Mouse (Mus musculus) CH12.LX (cell line): ENCODE measurements around the gene Gfi1b. TPM values are rescaled to one million over a fixed set of nuclear protein-coding genes. Genes with fewer than 3 reads are reported as not detected.
A peak's percentile ranks its signal among the peaks of the same experiment; 100 is the strongest.

Source experiments
- DNase-seq: peaks from one replicate; pipeline ENCODE4 v3.0.0-alpha.2; 2013; ENCODE audit errors: extremely low read depth
- H3K27ac ChIP-seq: 2 replicates; pipeline ENCODE4 v1.5.1; 2012; ENCODE audit warnings: low read depth, mild to moderate bottlenecking, control low read depth, moderate library complexity; ENCODE audit not compliant: insufficient read depth
- H3K27me3 ChIP-seq: replicated peaks from 2 replicates; pipeline ENCODE3; 2012; ENCODE audit warnings: inconsistent platforms
- H3K36me3 ChIP-seq, 2 experiments: replicated peaks in 1 of 2; 2 replicates each; pipeline versions ENCODE3 to v1.6.1; 2012; ENCODE audit warnings: inconsistent platforms in 1 of 2, low read length in 1 of 2, mild to moderate bottlenecking in 1 of 2, mixed read lengths in 1 of 2, moderate library complexity in 1 of 2; ENCODE audit not compliant: control insufficient read depth in 1 of 2, insufficient read depth in 1 of 2
- H3K4me1 ChIP-seq, 2 experiments: 2 replicates each; pipeline ENCODE4 v1.6.1; 2012; ENCODE audit warnings: inconsistent platforms in 1 of 2, moderate library complexity in 1 of 2; ENCODE audit not compliant: insufficient read depth in 2 of 2, control insufficient read depth in 1 of 2
- H3K4me2 ChIP-seq: 2 replicates; pipeline ENCODE4 v1.6.1; 2012; ENCODE audit warnings: low read depth, mild to moderate bottlenecking, control low read depth; ENCODE audit not compliant: poor library complexity, insufficient read depth, severe bottlenecking
- H3K4me3 ChIP-seq, 3 experiments: fragments of 150-350 bp in 1 of 3; sonication (generic) in 1 of 3; replicated peaks in 1 of 3; 2 replicates each; pipeline versions ENCODE3 to v1.5.1; 2011 to 2012; ENCODE audit warnings: low read depth in 2 of 3, low read length in 2 of 3, mild to moderate bottlenecking in 2 of 3, moderate library complexity in 2 of 3, control low read depth in 1 of 3, improper control_type of control experiment in 1 of 3, inconsistent platforms in 1 of 3, mixed read lengths in 1 of 3; ENCODE audit not compliant: poor library complexity in 1 of 3
- H3K79me2 ChIP-seq: replicated peaks from 2 replicates; pipeline ENCODE4 v1.6.1; 2012; ENCODE audit warnings: mild to moderate bottlenecking, moderate library complexity; ENCODE audit not compliant: control insufficient read depth, poor library complexity, insufficient read depth, severe bottlenecking; ENCODE audit errors: extremely low read depth
- H3K9ac ChIP-seq: 2 replicates; pipeline ENCODE4 v1.6.1; 2012; ENCODE audit warnings: low read depth, mild to moderate bottlenecking, control low read depth, moderate library complexity; ENCODE audit not compliant: insufficient read depth
- H3K9me3 ChIP-seq: replicated peaks from 2 replicates; pipeline ENCODE3; 2012; ENCODE audit warnings: low read length, inconsistent platforms, mixed read lengths
- BHLHE40 ChIP-seq: IDR thresholded peaks from 2 replicates; pipeline ENCODE4 v1.6.1; 2011; ENCODE audit warnings: mild to moderate bottlenecking, low read depth, low read length, improper control_type of control experiment
- CHD1 ChIP-seq: IDR thresholded peaks from 2 replicates; pipeline ENCODE4 v1.6.1; 2012; ENCODE audit warnings: low read depth, low read length, improper control_type of control experiment, inconsistent platforms
- CTCF ChIP-seq, 2 experiments: IDR thresholded peaks in 1 of 2; conservative IDR thresholded peaks in 1 of 2; 2 replicates each; pipeline ENCODE4 v1.5.1; 2011 to 2012; ENCODE audit warnings: low read depth in 2 of 2, low read length in 2 of 2, improper control_type of control experiment in 1 of 2, inconsistent platforms in 1 of 2, mild to moderate bottlenecking in 1 of 2, moderate library complexity in 1 of 2
- E2F4 ChIP-seq: IDR thresholded peaks from 2 replicates; pipeline ENCODE4 v1.6.1; 2011; ENCODE audit warnings: low read depth, low read length, improper control_type of control experiment; ENCODE audit not compliant: insufficient replicate concordance
- EP300 ChIP-seq: IDR thresholded peaks from 2 replicates; pipeline ENCODE4 v1.6.1; 2011; ENCODE audit warnings: low read length, improper control_type of control experiment
- IRF4 ChIP-seq: IDR thresholded peaks from 2 replicates; pipeline ENCODE4 v1.6.1; 2014; ENCODE audit warnings: low read depth, mild to moderate bottlenecking, inconsistent platforms, low read length, improper control_type of control experiment
- MAFK ChIP-seq: IDR thresholded peaks from 2 replicates; pipeline ENCODE4 v1.6.1; 2011; ENCODE audit warnings: low read length, improper control_type of control experiment; ENCODE audit not compliant: insufficient replicate concordance
- MAX ChIP-seq: IDR thresholded peaks from 2 replicates; pipeline ENCODE4 v1.6.1; 2011; ENCODE audit warnings: low read length, improper control_type of control experiment
- MEF2A ChIP-seq: IDR thresholded peaks from 2 replicates; pipeline ENCODE4 v1.6.1; 2014; ENCODE audit warnings: low read depth, mild to moderate bottlenecking, inconsistent platforms, low read length, improper control_type of control experiment, borderline replicate concordance
- PAX5 ChIP-seq: IDR thresholded peaks from 2 replicates; pipeline ENCODE4 v1.6.1; 2012; ENCODE audit warnings: low read length, inconsistent platforms, mixed read lengths
- RAD21 ChIP-seq: IDR thresholded peaks from 2 replicates; pipeline ENCODE4 v1.6.1; 2011; ENCODE audit warnings: low read depth, mild to moderate bottlenecking, low read length, improper control_type of control experiment, moderate library complexity
- SIN3A ChIP-seq: IDR thresholded peaks from 2 replicates; pipeline ENCODE4 v1.6.1; 2012; ENCODE audit warnings: low read length, improper control_type of control experiment, inconsistent platforms
- SMC3 ChIP-seq: IDR thresholded peaks from 2 replicates; pipeline ENCODE4 v1.6.1; 2011; ENCODE audit warnings: low read depth, low read length, improper control_type of control experiment
- TBP ChIP-seq: conservative IDR thresholded peaks from 2 replicates; pipeline ENCODE4 v1.6.1; 2011; ENCODE audit warnings: low read depth, low read length, improper control_type of control experiment
- UBTF ChIP-seq: IDR thresholded peaks from 2 replicates; pipeline ENCODE4 v1.6.1; 2012; ENCODE audit warnings: low read depth, mild to moderate bottlenecking, inconsistent platforms, low read length, improper control_type of control experiment, moderate library complexity
- USF1 ChIP-seq: IDR thresholded peaks from 2 replicates; pipeline ENCODE4 v1.6.1; 2014; ENCODE audit warnings: low read depth, mild to moderate bottlenecking, inconsistent platforms, low read length, improper control_type of control experiment
- USF2 ChIP-seq: conservative IDR thresholded peaks from 2 replicates; pipeline ENCODE4 v1.6.1; 2011; ENCODE audit warnings: low read depth, low read length, improper control_type of control experiment
- dilution Hi-C: fragments of 300-500 bp; cut with MboI; formaldehyde crosslinking; loops from 2 replicates; pipeline ENCODE4 v1.14.3; 2020; ENCODE audit warnings: low sequenced_read_pairs; ENCODE audit not compliant: extremely low pct_unique_long_range_greater_than_20kb, extremely low pct_ligation_motif_present
- in situ Hi-C: fragments of 300-500 bp; cut with MboI; formaldehyde crosslinking; loops from 3 replicates; pipeline ENCODE4 v1.14.3; 2019; ENCODE audit warnings: low sequenced_read_pairs, low pct_ligation_motif_present, low pct_unique_long_range_greater_than_20kb, mixed read lengths
- polyA plus RNA-seq: library from polyadenylated mRNA; unstranded; fragments of >175 nt; gene quantifications from 2 replicates; pipeline ENCODE4 v1.2.1, GENCODE M21; 2012; ENCODE audit warnings: low read depth; ENCODE audit not compliant: insufficient read length
- total RNA-seq, 2 experiments: library from RNA; depleted of rRNA; stranded (reverse); fragments of 300-350 nt in 1 of 2; fragments of >200 nt in 1 of 2; gene quantifications; 2 replicates each; pipeline ENCODE4 v1.2.3; 2012 to 2014

The Gfi1b gene
- total and polyA plus RNA-seq, 3 experiments: 0.19 to 0.87 TPM; not detected in 1

DNA sequence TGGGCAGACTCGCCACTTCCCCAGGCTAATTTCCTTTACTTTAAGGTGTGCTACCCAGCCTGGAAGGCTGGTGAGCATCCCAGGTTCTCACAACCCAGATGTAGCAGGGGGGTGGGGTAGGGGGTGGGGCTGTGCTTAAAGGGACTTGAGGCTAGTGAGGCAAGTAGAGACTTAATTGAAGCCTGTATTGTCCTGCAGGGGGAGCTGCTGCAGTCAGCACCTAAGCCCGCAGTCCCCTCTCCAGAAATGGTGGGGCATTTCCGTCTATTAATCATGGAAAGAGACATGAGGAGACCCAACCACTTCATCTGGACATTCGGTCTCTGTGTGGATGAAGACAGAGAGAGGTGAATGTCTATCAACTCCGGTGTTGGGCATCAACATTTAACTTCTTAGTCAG is 5.4 kb downstream of the Gfi1b start:
- peaks cover 7 to 14% of the 10 kb centered on the region in 2 experiments; a peak in 2 of 4 replicates for H3K4me1 ChIP-seq
- no peak overlapping the region for H3K4me2 ChIP-seq
- no peak overlapping the region for H3K27ac ChIP-seq
- in situ Hi-C loops: no loop called here
- peak; percentile 23 for TF ChIP-seq SMC3
- TF ChIP-seq MAFK: no peak
- no peak for TF ChIP-seq MEF2A
- TF ChIP-seq CTCF (conservative IDR thresholded peaks at IDR 0.05 in 1 of 2, IDR thresholded peaks at IDR 0.05 in 1 of 2; ENCODE audit: low read depth in 2 of 2, low read length in 2 of 2): peak; percentile 40 to 59; a peak in 3 of 4 replicates
- TF ChIP-seq BHLHE40: no peak
- TF ChIP-seq, all 38 proteins: peak for 2
- peak; percentile 50 for DNase-seq
- no peak overlapping the region for H3K9ac ChIP-seq
- H3K27me3 ChIP-seq: peaks cover 48% of the 10 kb centered on the region
- no peaks in the 10 kb centered on the region for H3K9me3 ChIP-seq
- H3K36me3 ChIP-seq: no peaks in the 10 kb centered on the region
- dilution Hi-C loops: no loop called here
- H3K4me3 ChIP-seq: no peak overlapping the region
- H3K79me2 ChIP-seq: no peaks in the 10 kb centered on the region

DNA sequence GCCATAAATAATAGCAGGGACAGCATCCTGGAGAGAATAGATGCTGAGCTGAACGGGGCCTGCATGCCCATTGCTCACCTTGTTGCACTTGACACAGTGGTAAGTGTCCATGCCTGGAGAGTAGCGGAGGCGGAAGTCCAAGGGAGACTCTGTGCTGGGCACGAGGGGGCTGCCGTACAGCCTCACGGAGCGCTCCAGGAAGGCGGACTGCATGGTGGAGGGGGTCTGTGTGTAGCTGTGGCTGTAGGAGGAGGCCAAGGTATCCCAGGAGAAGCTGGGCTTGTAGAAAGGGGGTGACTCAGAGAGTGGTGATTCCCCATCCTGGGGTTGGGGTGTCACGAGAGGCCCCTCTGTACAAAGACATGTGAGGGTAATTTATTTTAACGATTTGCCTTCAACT is 8.2 kb downstream of the Gfi1b start:
- H3K9me3 ChIP-seq: no peaks in the 10 kb centered on the region
- H3K27me3 ChIP-seq: peaks cover 32% of the 10 kb centered on the region
- H3K36me3 ChIP-seq: no peaks in the 10 kb centered on the region
- no peak overlapping the region for H3K4me2 ChIP-seq
- no peak overlapping the region for H3K9ac ChIP-seq
- no peak overlapping the region for H3K4me3 ChIP-seq
- no peak overlapping the region for H3K27ac ChIP-seq
- dilution Hi-C loops: no loop called here
- in situ Hi-C loops: no loop called here
- no peaks in the 10 kb centered on the region for H3K79me2 ChIP-seq
- TF ChIP-seq USF2 (no peak), MAX (no peak), UBTF (no peak), PAX5 (no peak), E2F4 (no peak), BHLHE40 (no peak), SMC3 (no peak), EP300 (no peak), TBP (no peak), CHD1 (no peak), RAD21 (no peak)
- no peak for DNase-seq
- 0 out of 4 replicates have a peak, but pooled peaks cover 0 to 5% of the 10 kb centered on the region in 2 experiments for H3K4me1 ChIP-seq

DNA sequence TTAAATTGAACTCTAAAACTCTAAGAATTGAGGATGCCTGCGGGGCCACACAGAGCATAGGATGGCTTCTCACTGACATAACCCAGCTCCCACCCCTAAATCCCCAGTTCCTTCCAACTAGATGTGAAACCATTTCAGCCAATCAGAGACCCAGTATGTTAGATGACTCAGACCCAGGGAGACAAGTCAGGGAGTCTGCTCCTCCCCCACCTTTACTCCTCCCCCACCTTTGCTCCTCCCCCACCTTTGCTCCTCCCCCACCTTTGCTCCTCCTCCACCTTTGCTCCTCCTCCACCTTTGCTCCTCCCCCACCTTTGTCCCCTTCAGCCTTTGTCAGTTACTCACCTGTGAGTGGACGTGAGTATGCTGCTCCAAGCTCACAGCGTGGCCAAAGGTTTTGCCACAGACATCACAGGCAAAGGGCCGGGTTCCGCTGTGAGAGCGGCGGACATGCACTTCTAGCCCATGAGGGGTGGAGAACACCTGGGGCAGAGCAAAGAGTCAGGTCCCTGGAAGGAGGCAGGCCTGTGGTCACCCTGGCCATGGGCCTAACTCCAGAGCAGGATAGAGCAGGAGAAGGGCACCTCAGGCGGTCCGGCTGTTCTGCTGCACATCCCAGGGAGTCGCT is 9.2 kb downstream of the Gfi1b start:
- dilution Hi-C loops (no loop called here), in situ Hi-C loops (no loop called here)
- TF ChIP-seq SIN3A (no peak), USF1 (no peak), IRF4 (no peak)
- Histone ChIP-seq H3K4me1 (no peaks in the 10 kb centered on the region; a peak in 1 of 4 replicates), H3K4me2 (no peak overlapping the region), H3K9ac (no peak overlapping the region), H3K4me3 (no peak overlapping the region), H3K79me2 (no peaks in the 10 kb centered on the region), H3K27me3 (peaks cover 27% of the 10 kb centered on the region), H3K9me3 (no peaks in the 10 kb centered on the region), H3K36me3 (no peaks in the 10 kb centered on the region), H3K27ac (no peak overlapping the region)
- DNase-seq: no peak
